Mouse (Mus musculus) midbrain, postnatal 0 days (tissue): ENCODE results near the gene Gm21964. TPM values are rescaled to one million over a fixed set of nuclear protein-coding genes. Genes with fewer than 3 reads are reported as not detected.

Experiments
- ATAC-seq: fragments of 200-750 bp; cut with Nextera tagmentation; 2 replicates; pipeline ENCODE4 v1.8.0; 2017; ENCODE audit warnings: moderate number of reproducible peaks, mild to moderate bottlenecking, moderate TSS enrichment, moderate library complexity; ENCODE audit not compliant: low FRiP score
- DNase-seq: peaks from one replicate; pipeline ENCODE4 v3.0.0-alpha.2; 2015; ENCODE audit warnings: low spot score
- H3K27ac ChIP-seq: fragments of 300-500 bp; sonication (generic); 2 replicates; pipeline ENCODE4 v1.5.1; 2014; ENCODE audit warnings: low read depth, mild to moderate bottlenecking, low read length, mixed read lengths
- H3K27me3 ChIP-seq: fragments of 300-500 bp; sonication (generic); 2 replicates; pipeline ENCODE4 v1.6.1; 2014; ENCODE audit warnings: low read length, control low read depth, mixed read lengths; ENCODE audit not compliant: insufficient read depth
- H3K36me3 ChIP-seq: fragments of 300-500 bp; sonication (generic); 2 replicates; pipeline ENCODE4 v1.6.1; 2014; ENCODE audit warnings: low read length, control low read depth, mixed read lengths; ENCODE audit not compliant: insufficient read depth
- H3K4me1 ChIP-seq: fragments of 300-500 bp; sonication (generic); 2 replicates; pipeline ENCODE4 v1.6.1; 2014; ENCODE audit warnings: mild to moderate bottlenecking, control low read depth, antibody characterized with exemption, low read length, mixed read lengths; ENCODE audit not compliant: insufficient read depth
- H3K4me2 ChIP-seq: fragments of 300-500 bp; sonication (generic); 2 replicates; pipeline ENCODE4 v1.6.1; 2014; ENCODE audit warnings: low read depth, mild to moderate bottlenecking, low read length, mixed read lengths; ENCODE audit not compliant: poor library complexity, severe bottlenecking
- H3K4me3 ChIP-seq: fragments of 300-500 bp; sonication (generic); 2 replicates; pipeline ENCODE4 v1.5.1; 2014; ENCODE audit warnings: low read depth, mild to moderate bottlenecking, low read length, moderate library complexity
- H3K9ac ChIP-seq: fragments of 300-500 bp; sonication (generic); replicated peaks from 2 replicates; pipeline ENCODE4 v1.6.1; 2014; ENCODE audit warnings: mild to moderate bottlenecking, low read length, moderate library complexity, mixed read lengths; ENCODE audit not compliant: poor library complexity, severe bottlenecking
- H3K9me3 ChIP-seq: fragments of 300-500 bp; sonication (generic); 2 replicates; pipeline ENCODE4 v1.6.1; 2016; ENCODE audit warnings: low read length, control low read depth
- CTCF ChIP-seq: IDR thresholded peaks from 2 replicates; pipeline ENCODE4 v1.5.1; 2016; ENCODE audit warnings: antibody characterized with exemption, mild to moderate bottlenecking
- WGBS: fragments of 180-500 bp; shearing (Covaris S2); extraction: QIAGEN DNeasy Blood & Tissue Kit; methylation state at CpG from one replicate; pipeline ENCODE4 v1.1.7; 2014; 5-methylcytosine and 5-hydroxymethylcytosine counted together
- polyA plus RNA-seq: library from polyadenylated mRNA; unstranded; fragments of >200 nt; fragmentation: Nextera tagmentation; extraction: Ambion mirVana; gene quantifications from 2 replicates; pipeline ENCODE4 v1.2.1, GENCODE M21; 2015
- total RNA-seq: library from RNA; depleted of rRNA; stranded (reverse); fragments of >200 nt; gene quantifications from 2 replicates; pipeline ENCODE4 v1.2.3, GENCODE M21; 2014; rRNA removed

The Gm21964 gene
- total RNA-seq (not detected in 2 replicates), polyA plus RNA-seq (not detected in 2 replicates)

GRCm38 (mm10) chr8:110100907-110101306, at the start of gene Gm21964:
TSS of gene Gm21964 (plus strand) at chr8:110101207.
- no peak for TF ChIP-seq CTCF
- DNase-seq (no peak), ATAC-seq (no peak)
- no peaks in the 10 kb centered on the region for H3K27me3 ChIP-seq
- no peak within 1 kb of the TSS for H3K27ac ChIP-seq
- 86% methylated on average over 12 of the region's 12 CpGs for WGBS
- H3K4me3 ChIP-seq = no peak within 1 kb of the TSS
- H3K9me3 ChIP-seq = no peaks in the 10 kb centered on the region
- H3K9ac ChIP-seq = no peak within 1 kb of the TSS
- H3K4me2 ChIP-seq = no peak within 1 kb of the TSS
- no peaks in the 10 kb centered on the region for H3K36me3 ChIP-seq
- H3K4me1 ChIP-seq = no peaks in the 10 kb centered on the region

- TF ChIP-seq CTCF = no peak
- no peak overlapping the region for H3K27ac ChIP-seq
- H3K4me1 ChIP-seq = no peaks in the 10 kb centered on the region
- no peaks in the 10 kb centered on the region for H3K36me3 ChIP-seq
- no peak overlapping the region for H3K9ac ChIP-seq
- no peak overlapping the region for H3K4me3 ChIP-seq
- H3K27me3 ChIP-seq = no peaks in the 10 kb centered on the region
- DNase-seq (no peak), ATAC-seq (no peak)
- 84% methylated on average over 6 of the region's 6 CpGs for WGBS
- no peak overlapping the region for H3K4me2 ChIP-seq
- no peaks in the 10 kb centered on the region for H3K9me3 ChIP-seq
Observed at GRCm38 (mm10) chr8:110051208-110051607, 49.8 kb upstream of the Gm21964 start.

GRCm38 (mm10) chr8:110058207-110058606, 42.8 kb upstream of the Gm21964 start:
- Histone ChIP-seq H3K4me1 (no peaks in the 10 kb centered on the region), H3K36me3 (no peaks in the 10 kb centered on the region), H3K4me3 (no peak overlapping the region), H3K27me3 (no peaks in the 10 kb centered on the region), H3K4me2 (no peak overlapping the region), H3K27ac (no peak overlapping the region), H3K9ac (no peak overlapping the region), H3K9me3 (no peaks in the 10 kb centered on the region)
- WGBS = 71% methylated on average over 8 of the region's 8 CpGs
- DNase-seq (no peak), ATAC-seq (no peak)
- TF ChIP-seq CTCF = no peak

- 80% methylated on average over 9 of the region's 9 CpGs for WGBS
- H3K4me2 ChIP-seq = no peak overlapping the region
- no peaks in the 10 kb centered on the region for H3K27me3 ChIP-seq
- no peak overlapping the region for H3K27ac ChIP-seq
- no peaks in the 10 kb centered on the region for H3K9me3 ChIP-seq
- H3K4me3 ChIP-seq = no peak overlapping the region
- no peaks in the 10 kb centered on the region for H3K36me3 ChIP-seq
- ATAC-seq (no peak), DNase-seq (no peak)
- TF ChIP-seq CTCF = no peak
- no peak overlapping the region for H3K9ac ChIP-seq
- H3K4me1 ChIP-seq = no peaks in the 10 kb centered on the region
Observed at GRCm38 (mm10) chr8:110064161-110064560, 36.8 kb upstream of the Gm21964 start.

- Histone ChIP-seq H3K4me3 (no peak overlapping the region), H3K9ac (no peak overlapping the region), H3K36me3 (no peaks in the 10 kb centered on the region), H3K4me1 (no peaks in the 10 kb centered on the region), H3K9me3 (no peaks in the 10 kb centered on the region), H3K4me2 (no peak overlapping the region), H3K27ac (no peak overlapping the region), H3K27me3 (no peaks in the 10 kb centered on the region)
- ATAC-seq (no peak), DNase-seq (peak; percentile 10)
- no peak for TF ChIP-seq CTCF
- WGBS = 92% methylated on average over 18 of the region's 18 CpGs
Observed at GRCm38 (mm10) chr8:110064606-110065365, 36.2 kb upstream of the Gm21964 start.

- WGBS = 89% methylated on average over 4 of the region's 4 CpGs
- Histone ChIP-seq H3K27me3 (no peaks in the 10 kb centered on the region), H3K27ac (no peak overlapping the region), H3K4me2 (no peak overlapping the region), H3K9me3 (no peaks in the 10 kb centered on the region), H3K4me3 (no peak overlapping the region), H3K36me3 (no peaks in the 10 kb centered on the region), H3K4me1 (no peaks in the 10 kb centered on the region), H3K9ac (no peak overlapping the region)
- DNase-seq = no peak
- no peak for TF ChIP-seq CTCF
- ATAC-seq = no peak
Observed at GRCm38 (mm10) chr8:110065676-110066075, 35.3 kb upstream of the Gm21964 start.
